Mouse (Mus musculus): ENCODE measurements around the gene Hdac11.
"Not testable (repeated sequence)": the region's sequence is repeated elsewhere in the genome, so short reads cannot be mapped to it uniquely, and the experiment has no call there.

Hdac11 gene

GRCm38 (mm10) chr6:91202571-91202970 is 46.1 kb downstream of the Hdac11 start:
- DNase-seq (ENCODE audit: low read depth, low spot score): no peak

GRCm38 (mm10) chr6:91205346-91205745 is 48.9 kb downstream of the Hdac11 start:
- DNase-seq (ENCODE audit: low read depth, low spot score): no peak

- no peak for DNase-seq (ENCODE audit: low read depth, low spot score)
These were observed 49.3 kb downstream of the Hdac11 start for GRCm38 (mm10) chr6:91205791-91206190.

GRCm38 (mm10) chr6:91207491-91207890 is 51.0 kb downstream of the Hdac11 start:
- no peak for DNase-seq (ENCODE audit: low read depth, low spot score)

- no peak for DNase-seq (ENCODE audit: low read depth, low spot score)
These were observed 53.3 kb downstream of the Hdac11 start for GRCm38 (mm10) chr6:91209780-91210179.

- no peak for DNase-seq (ENCODE audit: low read depth, low spot score)
These were observed 54.4 kb downstream of the Hdac11 start for GRCm38 (mm10) chr6:91210852-91211251.

- DNase-seq (ENCODE audit: low read depth, low spot score): not testable (repeated sequence)
These were observed 55.7 kb downstream of the Hdac11 start, which contains the start of gene Fbln2 for GRCm38 (mm10) chr6:91212155-91212554. Gene Fbln2 (plus strand): TSS chr6:91212455.

- DNase-seq (ENCODE audit: low read depth, low spot score): peak; percentile 43
These were observed 56.1 kb downstream of the Hdac11 start for GRCm38 (mm10) chr6:91212571-91212970.

- no peak for DNase-seq (ENCODE audit: low read depth, low spot score)
These were observed 57.1 kb downstream of the Hdac11 start for GRCm38 (mm10) chr6:91213287-91214218.

- no peak for DNase-seq (ENCODE audit: low read depth, low spot score)
These were observed 59.0 kb downstream of the Hdac11 start for GRCm38 (mm10) chr6:91215454-91215853.

- no peak for DNase-seq (ENCODE audit: low read depth, low spot score)
These were observed 62.0 kb downstream of the Hdac11 start for GRCm38 (mm10) chr6:91218445-91218844.

- no peak for DNase-seq (ENCODE audit: low read depth, low spot score)
These were observed 62.4 kb downstream of the Hdac11 start for GRCm38 (mm10) chr6:91218871-91219270.

- DNase-seq (ENCODE audit: low read depth, low spot score): no peak
These were observed 63.6 kb downstream of the Hdac11 start for GRCm38 (mm10) chr6:91220062-91220461.

GRCm38 (mm10) chr6:91221094-91221493 is 64.6 kb downstream of the Hdac11 start:
- DNase-seq (ENCODE audit: low read depth, low spot score): peak; percentile 49

GRCm38 (mm10) chr6:91222694-91223346 is 66.4 kb downstream of the Hdac11 start:
- no peak for DNase-seq (ENCODE audit: low read depth, low spot score)
